Mouse (Mus musculus): ENCODE measurements around the gene Kcnq4. TPM values are rescaled to one million over a fixed set of nuclear protein-coding genes. Genes with fewer than 3 reads are reported as not detected.

Gene Kcnq4
- not detected in 4 replicates for total RNA-seq (2023; ENCODE audit: inconsistent age)

DNA sequence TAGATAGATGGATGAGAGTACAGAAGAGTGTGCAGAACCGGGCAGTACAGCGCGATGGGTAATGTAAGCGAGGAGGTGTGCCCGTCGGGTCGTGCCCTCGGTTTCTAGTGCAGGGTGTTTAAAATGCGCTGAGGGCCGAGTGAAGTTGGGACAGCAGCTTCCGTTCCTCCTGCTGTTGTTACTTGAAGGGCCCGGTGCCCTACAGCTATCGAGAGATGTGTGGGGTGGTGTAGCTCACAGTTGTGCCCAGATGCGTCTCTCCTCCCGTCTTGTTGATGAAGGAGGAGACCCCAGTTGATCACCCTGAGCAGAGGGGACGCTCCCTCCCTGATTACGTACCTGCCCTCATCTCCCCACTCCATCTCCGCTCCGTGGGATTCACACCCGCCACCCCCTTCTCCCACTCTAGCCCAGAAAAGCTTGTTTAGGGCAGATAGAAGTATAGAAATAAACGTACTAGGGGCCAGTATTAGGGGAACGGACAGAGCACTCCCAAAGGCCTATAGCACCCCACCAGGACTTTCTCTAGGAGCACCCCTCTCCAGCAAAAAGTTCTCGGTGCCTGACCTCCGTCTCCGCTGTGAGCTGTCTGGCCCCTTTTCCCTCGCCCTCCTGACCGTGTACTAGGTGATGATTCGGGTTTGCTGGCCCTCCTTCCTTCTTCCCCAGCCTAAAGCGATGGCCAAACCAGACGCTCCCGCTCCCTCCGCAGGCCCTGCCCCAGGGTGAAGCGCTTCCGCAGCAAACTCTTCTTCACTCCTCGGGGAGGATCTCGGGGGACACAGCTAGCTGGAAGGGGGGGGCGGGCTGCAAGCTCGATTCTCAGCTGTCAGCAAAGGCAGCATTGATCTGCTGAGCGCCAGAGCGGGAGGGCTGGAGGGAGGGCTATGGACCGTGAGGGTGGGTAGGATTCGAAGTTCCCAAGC is at the start of gene Kcnq4:
TSS of gene Kcnq4 (minus strand) at position 672 of the 926 bp plus-strand sequence.

DNA sequence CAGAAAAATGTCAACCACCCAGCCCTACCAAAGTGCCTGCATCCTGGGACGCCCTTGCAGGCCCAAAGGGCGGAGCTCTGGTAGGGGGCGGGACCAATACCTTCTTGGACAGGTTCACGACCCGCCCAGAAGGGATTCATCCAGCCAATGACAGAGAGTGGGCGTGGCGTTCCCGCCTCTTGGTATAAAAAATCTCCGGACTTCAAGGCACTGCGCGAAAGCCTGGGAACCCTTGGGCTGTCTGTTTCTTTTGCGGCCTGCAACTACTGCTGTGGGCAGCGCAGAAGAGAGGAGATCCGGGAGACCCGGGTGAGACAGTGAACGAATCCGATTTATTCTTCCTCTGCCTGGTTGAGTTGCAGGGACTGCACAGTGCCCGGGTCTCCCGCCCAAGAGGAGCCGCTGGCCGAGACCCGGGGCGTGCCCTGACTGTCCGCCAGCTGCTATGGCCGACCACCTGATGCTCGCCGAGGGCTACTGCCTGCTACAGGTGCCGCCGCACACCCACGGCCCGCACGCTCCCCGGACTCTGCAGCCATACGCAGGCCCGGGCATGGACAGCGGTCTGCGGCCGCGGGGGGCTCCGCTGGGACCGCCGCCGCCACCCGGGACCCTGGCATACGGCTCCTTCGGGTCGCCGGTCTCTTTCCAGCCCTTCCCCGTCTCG is 81.9 kb downstream of the Kcnq4 start, which contains the start of gene Cited4:
TSS of gene Cited4 (plus strand) at position 215 of the 667 bp plus-strand sequence.

Other genes starting within 250 kb of the Kcnq4 start
- 0.29 to 0.96 TPM (median 0.48 TPM) in 3 of 4 replicates, not detected in the other for gene Slfnl1, start 216.4 kb downstream of the Kcnq4 start, total RNA-seq (2023; ENCODE audit: inconsistent age)
- 15.6 to 17.6 TPM (median 16.8 TPM) in 4 replicates for gene Ctps, start 178.3 kb downstream of the Kcnq4 start, total RNA-seq (2023; ENCODE audit: inconsistent age)
- gene Gm8439, start 159.9 kb downstream of the Kcnq4 start, total RNA-seq (2023; ENCODE audit: inconsistent age) = not detected in 4 replicates
- 0.55 TPM in 1 of 4 replicates, not detected in the others for gene Cited4, start 82.0 kb downstream of the Kcnq4 start, total RNA-seq (2023; ENCODE audit: inconsistent age)
- gene Nfyc, start 83.0 kb upstream of the Kcnq4 start, total RNA-seq (2023; ENCODE audit: inconsistent age) = 76.5 to 92.3 TPM (median 83.3 TPM) in 4 replicates
- 0.64 to 1.4 TPM (median 0.94 TPM) in 4 replicates for gene Rims3, start 106.2 kb upstream of the Kcnq4 start, total RNA-seq (2023; ENCODE audit: inconsistent age)
- gene Exo5, start 176.4 kb upstream of the Kcnq4 start, total RNA-seq (2023; ENCODE audit: inconsistent age) = 6.1 to 8.8 TPM (median 8.0 TPM) in 4 replicates
- gene Zfp69, start 203.1 kb upstream of the Kcnq4 start, total RNA-seq (2023; ENCODE audit: inconsistent age) = 6.4 to 10.7 TPM (median 8.8 TPM) in 4 replicates

Measured in B cell, adult (primary cell).